Mouse (Mus musculus) embryonic facial prominence, embryonic 11.5 days (tissue): ENCODE measurements at regions not wholly inside any gene's neighbourhood (a gene's known extent, or its start where the extent isn't known, plus 50 kb on each side); places are given as distances from the start of the nearest gene placed in this dataset.

Experiments
- ATAC-seq: fragments of 200-750 bp; cut with Nextera tagmentation; replicated peaks from 2 replicates; pipeline ENCODE4 v1.8.0; 2017; ENCODE audit warnings: low read depth; ENCODE audit not compliant: insufficient number of reproducible peaks, low FRiP score, low TSS enrichment
- DNase-seq: peaks from one replicate; pipeline ENCODE4 v3.0.0-alpha.2; 2015; ENCODE audit warnings: low spot score
- H3K27ac ChIP-seq: fragments of 300-500 bp; sonication (generic); replicated peaks from 2 replicates; pipeline ENCODE4 v1.5.1; 2014; ENCODE audit warnings: mild to moderate bottlenecking, low read depth, low read length, control low read depth
- H3K27me3 ChIP-seq: fragments of 300-500 bp; sonication (generic); 2 replicates; pipeline ENCODE4 v1.6.1; 2014; ENCODE audit warnings: mild to moderate bottlenecking, low read length, moderate library complexity, mixed read lengths; ENCODE audit not compliant: control insufficient read depth, insufficient read depth
- H3K36me3 ChIP-seq: fragments of 300-500 bp; sonication (generic); replicated peaks from 2 replicates; pipeline ENCODE4 v1.6.1; 2014; ENCODE audit warnings: low read depth, mild to moderate bottlenecking, low read length, moderate library complexity, mixed read lengths; ENCODE audit not compliant: control insufficient read depth, insufficient read depth
- H3K4me1 ChIP-seq: fragments of 300-500 bp; sonication (generic); 2 replicates; pipeline ENCODE4 v1.6.1; 2014; ENCODE audit warnings: low read length, mixed read lengths; ENCODE audit not compliant: control insufficient read depth, insufficient read depth
- H3K4me2 ChIP-seq: fragments of 300-500 bp; sonication (generic); 2 replicates; pipeline ENCODE4 v1.6.1; 2014; ENCODE audit warnings: low read depth, mild to moderate bottlenecking, control low read depth, low read length, moderate library complexity
- H3K4me3 ChIP-seq: fragments of 300-500 bp; sonication (generic); 2 replicates; pipeline ENCODE4 v1.5.1; 2014; ENCODE audit warnings: low read depth, low read length, control low read depth
- H3K9ac ChIP-seq: fragments of 300-500 bp; sonication (generic); replicated peaks from 2 replicates; pipeline ENCODE4 v1.6.1; 2014; ENCODE audit warnings: mild to moderate bottlenecking, control low read depth, low read length
- H3K9me3 ChIP-seq: fragments of 300-500 bp; sonication (generic); replicated peaks from 2 replicates; pipeline ENCODE4 v1.6.1; 2016; ENCODE audit warnings: mild to moderate bottlenecking, low read length, inconsistent platforms, mixed read lengths; ENCODE audit not compliant: control insufficient read depth
- WGBS: fragments of 180-500 bp; shearing (Covaris S2); extraction: QIAGEN DNeasy Blood & Tissue Kit; methylation state at CpG from one replicate; pipeline ENCODE4 v1.1.7; 2014; 5-methylcytosine and 5-hydroxymethylcytosine counted together

- no peaks in the 10 kb centered on the region for H3K27me3 ChIP-seq
- ATAC-seq = no peak
- H3K4me1 ChIP-seq = no peaks in the 10 kb centered on the region
- WGBS = 89% methylated on average over 5 of the region's 5 CpGs
- no peak for DNase-seq
- H3K4me2 ChIP-seq = no peak overlapping the region
- no peaks in the 10 kb centered on the region for H3K9me3 ChIP-seq
- no peak overlapping the region for H3K27ac ChIP-seq
- H3K4me3 ChIP-seq = no peak overlapping the region
- no peak overlapping the region for H3K9ac ChIP-seq
- no peaks in the 10 kb centered on the region for H3K36me3 ChIP-seq
Measured at GRCm38 (mm10) chr7:40388152-40388551, 510.0 kb upstream of the Vstm2b start.

GRCm38 (mm10) chr7:40389795-40390194 lies 508.3 kb upstream of the Vstm2b start:
- ATAC-seq (no peak), DNase-seq (no peak)
- no peaks in the 10 kb centered on the region for H3K9me3 ChIP-seq
- no peaks in the 10 kb centered on the region for H3K27me3 ChIP-seq
- H3K4me2 ChIP-seq = no peak overlapping the region
- H3K4me1 ChIP-seq = no peaks in the 10 kb centered on the region
- no peak overlapping the region for H3K9ac ChIP-seq
- 33% methylated on average over 3 of the region's 3 CpGs for WGBS
- no peaks in the 10 kb centered on the region for H3K36me3 ChIP-seq
- no peak overlapping the region for H3K4me3 ChIP-seq
- no peak overlapping the region for H3K27ac ChIP-seq

DNA sequence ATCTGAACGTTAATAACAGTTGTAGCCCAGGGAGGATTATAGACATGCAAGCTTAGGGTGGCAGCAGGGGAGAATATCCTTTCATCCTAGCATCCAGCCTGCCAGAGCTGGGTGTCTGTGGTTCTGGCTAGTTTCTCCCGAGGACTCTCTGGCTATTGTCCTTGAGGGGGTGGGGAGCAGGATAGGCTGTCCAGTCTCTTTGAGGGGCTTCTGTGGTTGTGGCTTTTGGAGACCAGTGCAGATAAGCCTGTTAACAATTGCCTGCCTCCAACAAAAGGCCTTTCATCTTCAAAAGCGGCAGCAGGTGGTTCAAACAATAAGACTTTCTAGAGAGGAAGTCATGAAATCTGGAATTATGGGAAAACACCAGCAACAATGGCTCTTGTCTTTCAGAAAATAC lies 507.2 kb upstream of the Vstm2b start:
- H3K27ac ChIP-seq = no peak overlapping the region
- no peak for ATAC-seq
- WGBS = 23% methylated on average over 3 of the region's 3 CpGs

GRCm38 (mm10) chr7:40391626-40392025 lies 506.5 kb upstream of the Vstm2b start:
- Histone ChIP-seq H3K4me2 (no peak overlapping the region), H3K4me3 (no peak overlapping the region), H3K4me1 (no peaks in the 10 kb centered on the region), H3K9ac (no peak overlapping the region), H3K27ac (no peak overlapping the region), H3K36me3 (no peaks in the 10 kb centered on the region), H3K9me3 (no peaks in the 10 kb centered on the region), H3K27me3 (no peaks in the 10 kb centered on the region)
- no peak for ATAC-seq
- no peak for DNase-seq
- 59% methylated on average over 3 of the region's 3 CpGs for whole genome bisulfite sequencing

More for the DNA sequence above, 507.2 kb upstream of the Vstm2b start:
- no peak overlapping the region for H3K4me2 ChIP-seq
- no peak for DNase-seq
- H3K27me3 ChIP-seq = no peaks in the 10 kb centered on the region
- no peaks in the 10 kb centered on the region for H3K4me1 ChIP-seq
- H3K9me3 ChIP-seq = no peaks in the 10 kb centered on the region
- H3K36me3 ChIP-seq = no peaks in the 10 kb centered on the region
- H3K9ac ChIP-seq = no peak overlapping the region
- no peak overlapping the region for H3K4me3 ChIP-seq

DNA sequence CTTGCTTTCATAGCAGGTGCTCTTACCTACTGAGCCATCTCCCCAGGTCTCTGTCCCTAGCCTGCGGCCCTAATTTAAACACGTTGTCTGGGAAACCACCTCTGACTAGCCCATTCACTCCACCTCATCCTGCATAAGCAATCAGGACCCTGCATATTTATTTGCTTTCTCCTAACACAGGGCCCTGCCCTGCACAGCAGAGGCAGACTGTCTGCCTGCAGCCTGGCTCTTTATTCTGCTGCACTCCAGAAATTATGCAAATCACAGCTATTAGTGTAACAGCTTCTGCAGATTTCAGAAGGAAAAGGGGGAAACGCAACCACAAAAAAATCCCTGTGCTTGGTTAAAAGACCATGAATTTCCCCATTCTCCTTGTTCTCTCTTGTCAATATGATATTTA lies 505.9 kb upstream of the Vstm2b start:
- H3K9ac ChIP-seq = no peak overlapping the region
- H3K27me3 ChIP-seq = no peaks in the 10 kb centered on the region
- H3K9me3 ChIP-seq = no peaks in the 10 kb centered on the region
- 60% methylated on average over 3 of the region's 3 CpGs for WGBS
- H3K4me3 ChIP-seq = no peak overlapping the region
- no peaks in the 10 kb centered on the region for H3K36me3 ChIP-seq
- H3K4me2 ChIP-seq = no peak overlapping the region
- H3K27ac ChIP-seq = no peak overlapping the region
- no peak for DNase-seq
- peak; percentile 58; the same call in 1 of the 2 replicates for ATAC-seq
- no peaks in the 10 kb centered on the region for H3K4me1 ChIP-seq

- ATAC-seq (no peak), DNase-seq (no peak)
- H3K9me3 ChIP-seq = no peaks in the 10 kb centered on the region
- H3K4me3 ChIP-seq = no peak overlapping the region
- H3K4me2 ChIP-seq = no peak overlapping the region
- WGBS = 60% methylated on average over 1 of the region's 1 CpGs
- H3K9ac ChIP-seq = no peak overlapping the region
- H3K4me1 ChIP-seq = no peaks in the 10 kb centered on the region
- no peak overlapping the region for H3K27ac ChIP-seq
- H3K36me3 ChIP-seq = no peaks in the 10 kb centered on the region
- no peaks in the 10 kb centered on the region for H3K27me3 ChIP-seq
Measured at GRCm38 (mm10) chr7:40392699-40393098, 505.4 kb upstream of the Vstm2b start.

DNA sequence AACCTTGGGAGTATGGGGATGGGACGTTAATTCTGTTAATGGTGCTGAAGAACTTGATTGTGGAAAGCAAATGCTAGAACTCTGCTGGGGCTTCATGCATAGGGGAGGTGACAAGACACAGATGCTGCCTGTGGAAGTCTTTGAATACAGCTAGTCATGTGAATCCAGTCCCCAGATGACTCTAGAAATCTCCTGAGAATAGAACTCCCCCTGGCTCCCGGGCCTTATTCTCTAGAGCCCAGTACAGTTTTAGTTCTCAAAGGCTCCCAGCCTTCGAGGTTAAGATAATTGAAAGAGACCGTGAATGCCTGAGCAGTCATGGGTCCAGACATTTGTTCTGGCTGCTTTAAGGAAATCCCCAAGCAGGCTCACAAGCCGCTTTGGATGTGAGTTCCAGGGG lies 499.9 kb upstream of the Vstm2b start:
- no peak overlapping the region for H3K4me3 ChIP-seq
- H3K4me2 ChIP-seq = no peak overlapping the region
- no peak overlapping the region for H3K9ac ChIP-seq
- DNase-seq (no peak), ATAC-seq (no peak)
- H3K9me3 ChIP-seq = no peaks in the 10 kb centered on the region
- no peaks in the 10 kb centered on the region for H3K36me3 ChIP-seq
- H3K27me3 ChIP-seq = no peaks in the 10 kb centered on the region
- no peaks in the 10 kb centered on the region for H3K4me1 ChIP-seq
- WGBS = 61% methylated on average over 5 of the region's 5 CpGs
- H3K27ac ChIP-seq = no peak overlapping the region

- Histone ChIP-seq H3K4me2 (no peak overlapping the region), H3K9me3 (no peaks in the 10 kb centered on the region), H3K9ac (no peak overlapping the region), H3K27me3 (no peaks in the 10 kb centered on the region), H3K4me3 (no peak overlapping the region), H3K36me3 (no peaks in the 10 kb centered on the region), H3K27ac (no peak overlapping the region), H3K4me1 (no peaks in the 10 kb centered on the region)
- WGBS = 84% methylated on average over 2 of the region's 2 CpGs
- ATAC-seq = no peak
- DNase-seq = no peak
Measured at GRCm38 (mm10) chr7:40419332-40419731, 478.8 kb upstream of the Vstm2b start.
